Mouse (Mus musculus) hindbrain, embryonic 16.5 days (tissue): ENCODE results near the gene Rsph14. TPM values are rescaled to one million over a fixed set of nuclear protein-coding genes. Genes with fewer than 3 reads are reported as not detected.
A peak's percentile ranks its signal among the peaks of the same experiment; 100 is the strongest.

ENCODE experiments used
- ATAC-seq: fragments of 200-750 bp; cut with Nextera tagmentation; 2 replicates; pipeline ENCODE4 v1.8.0; 2017; ENCODE audit warnings: moderate TSS enrichment, moderate library complexity
- H3K27ac ChIP-seq: fragments of 300-500 bp; sonication (generic); 2 replicates; pipeline ENCODE4 v1.5.1; 2014; ENCODE audit warnings: low read depth, mild to moderate bottlenecking, control low read depth, low read length, moderate library complexity
- H3K27me3 ChIP-seq: fragments of 300-500 bp; sonication (generic); replicated peaks from 2 replicates; pipeline ENCODE4 v1.6.1; 2014; ENCODE audit warnings: low read length; ENCODE audit not compliant: control insufficient read depth, insufficient read depth
- H3K36me3 ChIP-seq: fragments of 300-500 bp; sonication (generic); 2 replicates; pipeline ENCODE4 v1.6.1; 2014; ENCODE audit warnings: mild to moderate bottlenecking, low read length, moderate library complexity, mixed read lengths; ENCODE audit not compliant: control insufficient read depth, insufficient read depth
- H3K4me1 ChIP-seq: fragments of 300-500 bp; sonication (generic); 2 replicates; pipeline ENCODE4 v1.6.1; 2014; ENCODE audit warnings: low read depth, low read length; ENCODE audit not compliant: control insufficient read depth, insufficient read depth
- H3K4me2 ChIP-seq: fragments of 300-500 bp; sonication (generic); 2 replicates; pipeline ENCODE4 v1.6.1; 2014; ENCODE audit warnings: mild to moderate bottlenecking, low read length, control low read depth, moderate library complexity
- H3K4me3 ChIP-seq: fragments of 300-500 bp; sonication (generic); 2 replicates; pipeline ENCODE4 v1.5.1; 2014; ENCODE audit warnings: mild to moderate bottlenecking, low read length, control low read depth, moderate library complexity
- H3K9ac ChIP-seq: fragments of 300-500 bp; sonication (generic); 2 replicates; pipeline ENCODE4 v1.6.1; 2014; ENCODE audit warnings: low read depth, mild to moderate bottlenecking, control low read depth, low read length, moderate library complexity
- H3K9me3 ChIP-seq: fragments of 300-500 bp; sonication (generic); 2 replicates; pipeline ENCODE4 v1.6.1; 2014; ENCODE audit warnings: mild to moderate bottlenecking, low read length, moderate library complexity; ENCODE audit not compliant: control insufficient read depth
- WGBS: fragments of 180-500 bp; shearing (Covaris S2); extraction: QIAGEN DNeasy Blood & Tissue Kit; methylation state at CpG from one replicate; pipeline ENCODE4 v1.1.7; 2014; 5-methylcytosine and 5-hydroxymethylcytosine counted together
- polyA plus RNA-seq: library from polyadenylated mRNA; unstranded; fragments of >200 nt; fragmentation: Nextera tagmentation; extraction: Ambion mirVana; gene quantifications from 2 replicates; pipeline ENCODE4 v1.2.1, GENCODE M21; 2015

Rsph14 gene
- polyA plus RNA-seq, 1 experiment from 2014 or later, result 0.49 TPM

DNA sequence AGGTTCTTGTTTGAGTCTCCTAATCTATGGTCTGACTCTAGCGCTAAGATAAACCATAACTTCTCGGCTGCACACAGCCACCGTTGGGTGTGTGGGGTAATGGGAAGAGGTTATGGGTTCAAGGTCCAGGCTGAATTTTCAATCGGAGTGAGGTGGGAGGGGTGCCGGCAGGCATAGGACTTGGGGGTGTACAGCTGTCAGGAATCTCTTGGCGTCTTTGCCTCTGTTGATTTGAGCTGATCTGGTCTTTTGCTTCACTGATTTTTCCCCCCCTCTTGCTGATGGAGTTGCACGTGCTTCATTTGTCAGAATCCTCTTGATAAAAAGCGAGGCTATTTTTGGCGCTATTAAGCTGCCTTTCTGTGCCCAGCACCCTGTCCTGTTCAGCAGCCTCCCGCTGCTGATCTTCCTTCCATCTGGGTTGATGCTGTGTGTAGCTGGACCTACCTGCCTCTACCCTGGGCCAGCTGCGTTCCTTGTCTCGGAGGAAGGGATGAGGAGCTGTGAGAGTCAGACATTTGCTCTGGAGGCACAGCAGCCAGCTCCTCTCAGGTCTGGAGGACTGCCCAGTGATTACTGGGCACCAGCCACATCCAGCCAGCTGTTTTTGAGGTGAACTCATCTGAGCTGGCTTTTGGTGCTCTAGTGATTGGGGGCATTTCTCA is 31.0 kb upstream of the Rsph14 start:
- H3K4me3 ChIP-seq, result peak overlapping the region; percentile 79
- peak overlapping the region; percentile 72 for H3K4me2 ChIP-seq
- peaks cover 56% of the 10 kb centered on the region for H3K4me1 ChIP-seq
- WGBS, result 43% methylated on average over 12 of the region's 12 CpGs
- no peaks in the 10 kb centered on the region for H3K27me3 ChIP-seq
- H3K9me3 ChIP-seq, result no peaks in the 10 kb centered on the region
- H3K36me3 ChIP-seq, result no peaks in the 10 kb centered on the region
- peak overlapping the region; percentile 14; the same call in 1 of the 2 replicates for H3K27ac ChIP-seq
- no peak for ATAC-seq
- peak overlapping the region; percentile 55 for H3K9ac ChIP-seq

DNA sequence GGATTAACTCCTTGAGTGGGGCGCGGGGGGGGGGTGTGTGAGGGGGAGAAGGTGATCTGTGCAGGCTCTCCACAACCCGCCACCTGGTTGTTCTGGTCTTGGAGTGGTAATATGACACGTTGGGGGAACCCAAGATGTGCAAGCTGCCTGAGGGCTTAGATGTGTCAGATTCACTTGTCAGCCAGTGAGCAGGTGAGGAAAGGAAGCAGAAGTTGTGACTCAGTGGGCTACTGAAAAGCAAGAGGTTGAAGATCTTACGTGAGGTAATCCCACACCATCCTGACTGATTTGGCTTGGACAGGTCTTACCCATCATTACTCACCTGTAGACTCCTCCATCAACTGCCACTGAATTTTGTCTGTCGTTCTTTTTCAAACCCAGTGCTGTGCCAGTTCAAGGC is 30.2 kb upstream of the Rsph14 start:
- peaks cover 51% of the 10 kb centered on the region for H3K4me1 ChIP-seq
- 46% methylated on average over 6 of the region's 6 CpGs for WGBS
- peak overlapping the region; percentile 72 for H3K4me2 ChIP-seq
- peak overlapping the region; percentile 79 for H3K4me3 ChIP-seq
- H3K27ac ChIP-seq, result no peak overlapping the region
- H3K9ac ChIP-seq, result peak overlapping the region; percentile 91; the same call in 1 of the 2 replicates
- no peaks in the 10 kb centered on the region for H3K36me3 ChIP-seq
- no peaks in the 10 kb centered on the region for H3K27me3 ChIP-seq
- H3K9me3 ChIP-seq, result no peaks in the 10 kb centered on the region
- ATAC-seq, result no peak

DNA sequence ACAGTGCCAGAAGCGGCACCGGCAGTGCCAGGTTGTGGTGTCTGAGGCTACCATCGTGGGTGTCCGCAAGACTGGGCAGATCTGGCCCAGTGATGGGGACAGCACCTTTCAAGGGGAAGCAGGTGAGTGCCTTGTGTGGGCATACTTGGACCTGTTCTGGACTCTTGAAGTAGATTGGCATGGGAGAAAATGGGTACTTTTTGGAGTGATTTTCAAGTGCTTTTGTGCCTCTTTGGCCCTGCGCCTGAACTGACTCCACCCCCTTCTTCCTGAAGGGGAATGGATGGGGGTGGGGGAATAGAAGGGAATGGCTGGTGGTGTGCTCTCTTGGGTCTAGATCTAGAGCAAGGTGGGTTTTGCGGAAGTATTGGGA is 29.8 kb upstream of the Rsph14 start:
- no peak for ATAC-seq
- peaks cover 48% of the 10 kb centered on the region for H3K4me1 ChIP-seq
- H3K27ac ChIP-seq, result no peak overlapping the region
- no peaks in the 10 kb centered on the region for H3K9me3 ChIP-seq
- 11% methylated on average over 6 of the region's 6 CpGs for WGBS
- no peaks in the 10 kb centered on the region for H3K27me3 ChIP-seq
- H3K36me3 ChIP-seq, result no peaks in the 10 kb centered on the region
- peak overlapping the region; percentile 79 for H3K4me3 ChIP-seq
- peak overlapping the region; percentile 72 for H3K4me2 ChIP-seq
- peak overlapping the region; percentile 91 for H3K9ac ChIP-seq

DNA sequence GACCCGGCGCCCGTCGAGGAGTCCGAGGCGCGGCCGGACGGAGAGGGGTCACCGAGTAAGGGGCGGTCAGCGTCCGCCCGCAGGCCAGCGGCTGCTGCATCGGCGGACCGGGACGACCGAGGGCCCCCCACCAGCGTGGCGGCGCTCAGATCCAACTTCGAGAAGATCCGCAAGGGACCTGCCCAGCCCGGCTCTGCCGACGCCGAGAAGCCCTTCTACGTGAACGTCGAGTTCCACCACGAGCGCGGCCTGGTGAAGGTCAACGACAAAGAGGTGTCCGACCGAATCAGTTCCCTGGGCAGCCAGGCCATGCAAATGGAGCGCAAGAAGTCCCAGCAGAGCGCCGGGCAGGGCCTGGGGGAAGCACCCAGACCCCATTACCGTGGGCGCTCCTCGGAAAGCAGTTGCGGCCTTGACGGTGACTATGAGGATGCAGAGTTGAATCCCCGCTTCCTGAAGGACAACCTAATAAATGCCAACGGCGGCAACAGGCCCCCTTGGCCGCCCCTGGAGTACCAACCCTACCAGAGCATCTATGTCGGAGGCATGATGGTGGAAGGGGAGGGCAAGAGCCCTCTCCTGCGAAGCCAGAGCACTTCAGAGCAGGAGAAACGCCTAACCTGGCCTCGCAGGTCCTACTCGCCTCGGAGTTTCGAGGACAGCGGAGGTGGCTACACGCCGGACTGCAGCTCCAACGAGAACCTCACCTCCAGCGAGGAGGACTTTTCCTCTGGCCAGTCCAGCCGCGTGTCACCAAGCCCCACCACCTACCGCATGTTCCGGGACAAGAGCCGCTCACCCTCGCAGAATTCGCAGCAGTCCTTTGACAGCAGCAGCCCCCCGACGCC is 29.2 kb upstream of the Rsph14 start:
- H3K36me3 ChIP-seq, result no peaks in the 10 kb centered on the region
- peak overlapping the region; percentile 90; the same call in 1 of the 2 replicates for H3K27ac ChIP-seq
- WGBS, result 1% methylated on average over 70 of the region's 71 CpGs
- no peak for ATAC-seq
- peak overlapping the region; percentile 72 for H3K4me2 ChIP-seq
- H3K9me3 ChIP-seq, result no peaks in the 10 kb centered on the region
- H3K4me3 ChIP-seq, result peak overlapping the region; percentile 79
- H3K4me1 ChIP-seq, result peaks cover 45% of the 10 kb centered on the region
- no peaks in the 10 kb centered on the region for H3K27me3 ChIP-seq
- H3K9ac ChIP-seq, result peak overlapping the region; percentile 91

DNA sequence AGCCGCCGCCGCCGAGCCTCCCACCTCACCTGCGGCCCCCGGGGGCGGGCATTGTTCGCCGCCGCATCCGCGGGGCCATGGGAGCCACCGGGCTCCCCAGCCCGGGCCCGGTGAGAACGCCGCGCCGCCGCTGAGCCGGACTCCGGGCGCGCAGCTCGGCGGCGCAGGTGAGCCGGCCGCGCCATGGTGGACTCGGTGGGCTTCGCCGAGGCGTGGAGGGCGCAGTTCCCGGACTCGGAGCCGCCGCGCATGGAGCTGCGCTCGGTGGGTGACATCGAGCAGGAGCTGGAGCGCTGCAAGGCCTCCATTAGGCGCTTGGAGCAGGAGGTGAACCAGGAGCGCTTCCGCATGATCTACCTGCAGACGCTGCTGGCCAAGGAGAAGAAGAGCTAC is 28.5 kb upstream of the Rsph14 start:
- peak overlapping the region; percentile 72 for H3K4me2 ChIP-seq
- peaks cover 44% of the 10 kb centered on the region for H3K4me1 ChIP-seq
- ATAC-seq, result peak; percentile 25; the same call in 1 of the 2 replicates
- WGBS, result under 1% methylated on average over 20 of the region's 48 CpGs
- no peaks in the 10 kb centered on the region for H3K9me3 ChIP-seq
- H3K27ac ChIP-seq, result peak overlapping the region; percentile 90
- peak overlapping the region; percentile 91 for H3K9ac ChIP-seq
- H3K36me3 ChIP-seq, result no peaks in the 10 kb centered on the region
- H3K27me3 ChIP-seq, result no peaks in the 10 kb centered on the region
- H3K4me3 ChIP-seq, result peak overlapping the region; percentile 79

DNA sequence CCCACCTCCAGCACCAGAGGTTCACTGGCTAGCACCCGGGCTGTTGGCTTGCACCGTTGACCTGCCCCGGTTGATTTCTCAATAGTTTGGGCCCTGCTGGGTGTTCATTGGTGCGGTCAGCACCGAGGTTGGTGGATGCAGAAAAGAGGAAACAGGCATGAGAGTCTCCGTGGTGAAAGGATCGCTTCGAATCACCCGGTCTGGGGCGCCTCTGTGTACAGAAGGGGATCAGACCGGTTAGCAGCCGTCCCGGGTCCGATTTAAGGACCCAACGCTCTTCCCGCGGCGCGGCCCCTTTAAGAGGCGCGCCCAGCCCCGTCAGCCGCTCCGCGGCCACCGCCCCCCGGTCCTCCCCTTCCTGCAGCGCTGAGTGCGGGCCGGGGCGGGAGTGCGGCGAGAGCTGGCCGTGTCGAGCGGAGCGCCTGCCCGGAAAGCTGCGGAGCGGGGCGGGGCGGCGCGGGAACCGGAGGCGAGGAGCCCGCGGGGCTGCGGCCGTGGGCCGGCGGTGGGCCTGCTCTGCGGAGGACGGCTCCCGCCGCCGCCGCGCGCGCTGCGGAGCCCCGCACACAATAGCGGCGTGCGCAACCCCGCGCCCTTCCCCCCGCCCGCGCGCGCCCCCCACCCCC is 27.9 kb upstream of the Rsph14 start, which contains the start of gene Bcr:
Bcr (plus strand) TSS at position 376 of the 626 bp plus-strand sequence.
- H3K4me3 ChIP-seq, result peak within 1 kb of the TSS; percentile 79
- 2% methylated on average over 29 of the region's 73 CpGs for WGBS
- peak; percentile 84 for ATAC-seq

DNA sequence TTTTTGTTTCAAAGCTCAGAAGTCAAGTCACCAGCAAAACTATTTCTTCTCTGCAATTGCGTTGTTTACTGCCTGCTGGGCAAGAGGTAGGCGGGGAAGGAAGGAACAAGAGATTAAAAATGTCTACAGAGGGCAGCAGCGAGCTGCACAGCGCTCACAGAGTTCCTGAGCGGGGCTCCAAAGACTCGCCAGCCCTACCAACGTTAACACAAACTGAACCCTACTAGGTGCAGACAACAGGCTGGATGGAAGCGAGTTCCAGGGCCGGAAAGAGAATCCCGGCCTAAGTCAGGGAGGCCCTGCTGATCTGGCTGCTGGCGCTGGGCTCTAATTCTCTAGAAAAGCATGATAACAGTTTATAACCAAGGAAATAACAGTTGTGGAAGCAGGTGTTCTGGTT is 27.0 kb upstream of the Rsph14 start:
- Histone ChIP-seq H3K27ac (no peak overlapping the region), H3K4me1 (peaks cover 31% of the 10 kb centered on the region), H3K27me3 (no peaks in the 10 kb centered on the region), H3K9ac (no peak overlapping the region), H3K4me3 (no peak overlapping the region; the same call in 1 of the 2 replicates), H3K4me2 (peak overlapping the region; percentile 72), H3K9me3 (no peaks in the 10 kb centered on the region), H3K36me3 (no peaks in the 10 kb centered on the region)
- under 1% methylated on average over 11 of the region's 11 CpGs for WGBS
- ATAC-seq, result peak; percentile 34; the same call in 1 of the 2 replicates

More for the DNA sequence above, 27.9 kb upstream of the Rsph14 start, which contains the start of gene Bcr:
- Histone ChIP-seq H3K4me2 (peak within 1 kb of the TSS; percentile 72), H3K4me1 (peaks cover 39% of the 10 kb centered on the region), H3K36me3 (no peaks in the 10 kb centered on the region), H3K27ac (peak within 1 kb of the TSS; percentile 90), H3K27me3 (no peaks in the 10 kb centered on the region), H3K9me3 (no peaks in the 10 kb centered on the region), H3K9ac (peak within 1 kb of the TSS; percentile 91)

DNA sequence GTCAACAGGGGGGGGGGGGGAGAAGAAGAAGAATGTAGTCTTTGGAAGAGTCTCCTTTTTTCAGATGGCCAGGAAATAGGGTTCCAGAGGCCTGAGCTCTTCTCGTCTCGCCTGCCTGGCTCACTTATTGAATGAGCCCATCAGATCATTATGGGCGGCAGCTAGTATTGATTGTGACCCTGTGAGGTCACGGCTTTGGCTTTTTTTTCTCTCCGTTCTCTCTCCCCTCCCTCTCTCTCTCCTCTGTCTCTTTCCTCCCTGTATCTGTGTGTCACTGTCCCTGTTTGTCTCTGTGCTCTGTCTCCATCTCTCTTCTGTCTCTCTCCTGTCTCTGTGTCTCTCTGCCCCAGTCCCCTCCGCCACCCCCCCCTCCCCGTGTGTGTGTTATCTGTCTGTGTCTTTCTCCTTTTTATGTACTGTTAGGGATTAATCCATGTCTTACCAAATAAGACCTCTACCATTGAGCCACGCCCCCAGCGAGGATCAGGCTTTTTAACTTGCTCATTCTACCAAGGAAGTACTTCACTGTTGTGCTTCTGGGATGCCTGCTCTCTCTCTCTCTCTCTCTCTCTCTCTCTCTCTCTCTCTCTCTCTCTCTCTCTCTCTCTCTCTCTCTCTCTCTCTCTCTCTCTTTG is 26.5 kb upstream of the Rsph14 start:
- Histone ChIP-seq H3K36me3 (no peaks in the 10 kb centered on the region), H3K4me1 (peaks cover 27% of the 10 kb centered on the region), H3K27me3 (no peaks in the 10 kb centered on the region), H3K27ac (no peak overlapping the region), H3K4me3 (no peak overlapping the region), H3K9me3 (no peaks in the 10 kb centered on the region), H3K4me2 (no peak overlapping the region), H3K9ac (no peak overlapping the region)
- WGBS, result 18% methylated on average over 9 of the region's 9 CpGs
- no peak for ATAC-seq
